Mouse (Mus musculus): Measurements from ENCODE around the gene Gm11042. TPM values are rescaled to one million over a fixed set of nuclear protein-coding genes. Genes with fewer than 3 reads are reported as not detected.
A peak's percentile ranks its signal among the peaks of the same experiment; 100 is the strongest.

The Gm11042 gene
- polyA plus RNA-seq, 1 experiment from 2014 or later, result not detected

GRCm38 (mm10) chr12:74320318-74320717 lies 4.1 kb upstream of the Gm11042 start:
- no peak overlapping the region for H3K4me3 ChIP-seq
- no peaks in the 10 kb centered on the region for H3K9me3 ChIP-seq
- ATAC-seq (ENCODE audit: low FRiP score, low read depth), result no peak
- H3K27me3 ChIP-seq (replicated peaks), result no peaks in the 10 kb centered on the region
- no peak overlapping the region for H3K4me2 ChIP-seq (replicated peaks)
- 17% methylated on average over 10 of the region's 10 CpGs for WGBS
- H3K9ac ChIP-seq, result no peak overlapping the region
- H3K27ac ChIP-seq, result no peak overlapping the region
- H3K4me1 ChIP-seq, result no peaks in the 10 kb centered on the region
- H3K36me3 ChIP-seq, result no peaks in the 10 kb centered on the region

- peak overlapping the region; percentile 62; the same call in 1 of the 2 replicates for H3K27ac ChIP-seq
- ATAC-seq (ENCODE audit: low FRiP score, low read depth), result peak; percentile 88
- H3K4me3 ChIP-seq, result peak overlapping the region; percentile 41
- 18% methylated on average over 15 of the region's 15 CpGs for WGBS
- H3K9ac ChIP-seq, result peak overlapping the region; percentile 69
- no peaks in the 10 kb centered on the region for H3K36me3 ChIP-seq
- H3K9me3 ChIP-seq, result no peaks in the 10 kb centered on the region
- no peaks in the 10 kb centered on the region for H3K4me1 ChIP-seq
- H3K27me3 ChIP-seq (replicated peaks), result no peaks in the 10 kb centered on the region
- peak overlapping the region; percentile 66 for H3K4me2 ChIP-seq (replicated peaks)
Measured at GRCm38 (mm10) chr12:74316989-74317759, 980 bp upstream of the Gm11042 start.

GRCm38 (mm10) chr12:74315221-74315620 lies 973 bp downstream of the Gm11042 start:
- H3K4me2 ChIP-seq (replicated peaks), result no peak overlapping the region
- H3K36me3 ChIP-seq, result no peaks in the 10 kb centered on the region
- no peaks in the 10 kb centered on the region for H3K27me3 ChIP-seq (replicated peaks)
- H3K4me3 ChIP-seq, result no peak overlapping the region
- WGBS, result 55% methylated on average over 2 of the region's 2 CpGs
- no peak for ATAC-seq (ENCODE audit: low FRiP score, low read depth)
- H3K27ac ChIP-seq, result no peak overlapping the region
- H3K9me3 ChIP-seq, result no peaks in the 10 kb centered on the region
- H3K9ac ChIP-seq, result no peak overlapping the region
- H3K4me1 ChIP-seq, result no peaks in the 10 kb centered on the region

- ATAC-seq (ENCODE audit: low FRiP score, low read depth), result no peak
- H3K27ac ChIP-seq, result no peak overlapping the region
- no peaks in the 10 kb centered on the region for H3K27me3 ChIP-seq (replicated peaks)
- WGBS, result 80% methylated on average over 3 of the region's 3 CpGs
- H3K4me3 ChIP-seq, result no peak overlapping the region
- no peaks in the 10 kb centered on the region for H3K36me3 ChIP-seq
- H3K9ac ChIP-seq, result no peak overlapping the region
- no peaks in the 10 kb centered on the region for H3K9me3 ChIP-seq
- H3K4me2 ChIP-seq (replicated peaks), result no peak overlapping the region
- no peaks in the 10 kb centered on the region for H3K4me1 ChIP-seq
Measured at GRCm38 (mm10) chr12:74312611-74313010, 3.6 kb downstream of the Gm11042 start.

- no peaks in the 10 kb centered on the region for H3K27me3 ChIP-seq (replicated peaks)
- no peaks in the 10 kb centered on the region for H3K36me3 ChIP-seq
- H3K27ac ChIP-seq, result no peak overlapping the region
- H3K9me3 ChIP-seq, result no peaks in the 10 kb centered on the region
- H3K4me3 ChIP-seq, result no peak overlapping the region
- WGBS, result 84% methylated on average over 9 of the region's 9 CpGs
- ATAC-seq (ENCODE audit: low FRiP score, low read depth), result no peak
- H3K9ac ChIP-seq, result no peak overlapping the region
- H3K4me2 ChIP-seq (replicated peaks), result no peak overlapping the region
- H3K4me1 ChIP-seq, result no peaks in the 10 kb centered on the region
Measured at GRCm38 (mm10) chr12:74303418-74304294, 12.5 kb downstream of the Gm11042 start.

GRCm38 (mm10) chr12:74301559-74301958 lies 14.6 kb downstream of the Gm11042 start:
- Histone ChIP-seq H3K9ac (no peak overlapping the region), H3K4me2 (replicated peaks) (no peak overlapping the region), H3K27ac (no peak overlapping the region), H3K9me3 (no peaks in the 10 kb centered on the region), H3K27me3 (replicated peaks) (no peaks in the 10 kb centered on the region), H3K4me3 (no peak overlapping the region), H3K36me3 (no peaks in the 10 kb centered on the region), H3K4me1 (no peaks in the 10 kb centered on the region)
- 80% methylated on average over 6 of the region's 6 CpGs for WGBS
- no peak for ATAC-seq (ENCODE audit: low FRiP score, low read depth)

- no peaks in the 10 kb centered on the region for H3K9me3 ChIP-seq
- H3K4me2 ChIP-seq (replicated peaks), result no peak overlapping the region
- no peak overlapping the region for H3K9ac ChIP-seq
- H3K27ac ChIP-seq, result no peak overlapping the region
- H3K27me3 ChIP-seq (replicated peaks), result no peaks in the 10 kb centered on the region
- 67% methylated on average over 5 of the region's 5 CpGs for WGBS
- H3K36me3 ChIP-seq, result no peaks in the 10 kb centered on the region
- no peak for ATAC-seq (ENCODE audit: low FRiP score, low read depth)
- no peaks in the 10 kb centered on the region for H3K4me1 ChIP-seq
- H3K4me3 ChIP-seq, result no peak overlapping the region
Measured at GRCm38 (mm10) chr12:74296374-74296773, 19.8 kb downstream of the Gm11042 start.

GRCm38 (mm10) chr12:74293624-74294023 lies 22.6 kb downstream of the Gm11042 start:
- ATAC-seq (ENCODE audit: low FRiP score, low read depth), result no peak
- 8% methylated on average over 4 of the region's 4 CpGs for WGBS
- H3K9ac ChIP-seq, result no peak overlapping the region
- H3K4me2 ChIP-seq (replicated peaks), result no peak overlapping the region
- H3K27me3 ChIP-seq (replicated peaks), result no peaks in the 10 kb centered on the region
- no peaks in the 10 kb centered on the region for H3K9me3 ChIP-seq
- no peak overlapping the region for H3K4me3 ChIP-seq
- no peaks in the 10 kb centered on the region for H3K36me3 ChIP-seq
- no peak overlapping the region for H3K27ac ChIP-seq
- no peaks in the 10 kb centered on the region for H3K4me1 ChIP-seq

GRCm38 (mm10) chr12:74290983-74291382 lies 25.2 kb downstream of the Gm11042 start:
- Histone ChIP-seq H3K4me2 (replicated peaks) (no peak overlapping the region), H3K4me3 (no peak overlapping the region), H3K27ac (no peak overlapping the region), H3K36me3 (no peaks in the 10 kb centered on the region), H3K9me3 (no peaks in the 10 kb centered on the region), H3K27me3 (replicated peaks) (no peaks in the 10 kb centered on the region; the same call in 1 of the 2 replicates), H3K4me1 (no peaks in the 10 kb centered on the region), H3K9ac (no peak overlapping the region)
- WGBS, result 91% methylated on average over 4 of the region's 4 CpGs
- no peak for ATAC-seq (ENCODE audit: low FRiP score, low read depth)

GRCm38 (mm10) chr12:74284685-74285054 lies 31.5 kb downstream of the Gm11042 start:
- H3K4me3 ChIP-seq, result peak overlapping the region; percentile 40
- ATAC-seq (ENCODE audit: low FRiP score, low read depth), result peak; percentile 36; the same call in 1 of the 2 replicates
- H3K27me3 ChIP-seq (replicated peaks), result peaks cover 14% of the 10 kb centered on the region
- 0 out of 2 replicates have a peak overlapping the region, but pooled peaks have one; percentile 17 for H3K9ac ChIP-seq
- H3K4me1 ChIP-seq, result peaks cover 7% of the 10 kb centered on the region
- peak overlapping the region; percentile 84 for H3K4me2 ChIP-seq (replicated peaks)
- H3K36me3 ChIP-seq, result no peaks in the 10 kb centered on the region
- no peak overlapping the region for H3K27ac ChIP-seq
- WGBS, result 5% methylated on average over 11 of the region's 11 CpGs
- H3K9me3 ChIP-seq, result no peaks in the 10 kb centered on the region

GRCm38 (mm10) chr12:74284020-74284684 lies 32.0 kb downstream of the Gm11042 start:
- H3K9me3 ChIP-seq, result no peaks in the 10 kb centered on the region
- under 1% methylated on average over 49 of the region's 49 CpGs for WGBS
- peak overlapping the region; percentile 40 for H3K4me3 ChIP-seq
- no peaks in the 10 kb centered on the region for H3K36me3 ChIP-seq
- peaks cover 7% of the 10 kb centered on the region for H3K4me1 ChIP-seq
- H3K27ac ChIP-seq, result no peak overlapping the region
- peak; percentile 96 for ATAC-seq (ENCODE audit: low FRiP score, low read depth)
- H3K27me3 ChIP-seq (replicated peaks), result peaks cover 14% of the 10 kb centered on the region
- H3K9ac ChIP-seq, result 0 out of 2 replicates have a peak overlapping the region, but pooled peaks have one; percentile 17
- peak overlapping the region; percentile 84 for H3K4me2 ChIP-seq (replicated peaks)

- no peaks in the 10 kb centered on the region for H3K36me3 ChIP-seq
- H3K27ac ChIP-seq, result no peak overlapping the region
- H3K9ac ChIP-seq, result no peak overlapping the region
- no peaks in the 10 kb centered on the region for H3K9me3 ChIP-seq
- no peak for ATAC-seq (ENCODE audit: low FRiP score, low read depth)
- H3K27me3 ChIP-seq (replicated peaks), result peaks cover 14% of the 10 kb centered on the region
- no peak overlapping the region for H3K4me3 ChIP-seq
- 78% methylated on average over 1 of the region's 1 CpGs for WGBS
- H3K4me2 ChIP-seq (replicated peaks), result no peak overlapping the region
- H3K4me1 ChIP-seq, result peaks cover 7% of the 10 kb centered on the region
Measured at GRCm38 (mm10) chr12:74282846-74283245, 33.3 kb downstream of the Gm11042 start.
